Mouse (Mus musculus) 416B (cell line): ENCODE results near the gene Procr.

Experiments used
- DNase-seq: peaks from one replicate; pipeline ENCODE4 v3.0.0; 2011; ENCODE audit warnings: low read depth

Procr gene

GRCm38 (mm10) chr2:155755746-155756145 is 4.8 kb downstream of the Procr start:
- DNase-seq = peak; percentile 93

DNA sequence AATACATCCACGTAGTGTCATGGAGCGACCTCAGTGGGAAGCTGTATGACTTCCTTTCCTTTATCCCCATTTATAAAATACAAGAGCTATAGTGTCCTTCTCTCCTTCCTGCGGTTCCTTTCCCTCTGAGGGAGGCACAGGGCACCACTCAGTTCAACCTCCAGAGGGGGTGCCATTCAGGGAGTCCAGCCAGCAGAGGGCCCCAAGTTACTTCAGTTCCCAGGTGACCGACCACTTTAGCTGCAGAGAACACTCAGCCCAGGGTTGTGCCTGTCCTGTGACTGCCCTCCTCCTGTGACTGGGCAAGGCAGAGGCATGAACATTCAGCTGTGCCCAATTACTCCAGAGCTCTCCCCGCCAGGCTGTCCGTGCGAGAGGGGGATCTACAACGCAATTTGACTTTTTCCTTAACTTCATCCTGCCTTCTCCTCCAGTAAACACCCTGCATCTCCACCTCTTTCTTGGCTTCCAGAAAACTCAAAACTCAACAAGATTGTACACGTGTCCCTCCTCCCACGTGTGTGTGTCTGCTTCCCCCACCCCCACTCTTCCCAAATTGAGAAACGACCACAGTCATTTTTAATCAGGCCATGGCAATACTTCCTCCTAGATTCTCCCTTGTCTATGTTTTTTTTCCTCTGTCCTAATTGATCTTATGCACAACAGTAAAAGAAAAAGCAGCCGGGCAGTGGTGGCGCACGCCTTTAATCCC is 6.1 kb downstream of the Procr start:
- DNase-seq = peak; percentile 61

- DNase-seq = peak; percentile 80
These were observed 13.9 kb downstream of the Procr start for GRCm38 (mm10) chr2:155764679-155765418.

DNA sequence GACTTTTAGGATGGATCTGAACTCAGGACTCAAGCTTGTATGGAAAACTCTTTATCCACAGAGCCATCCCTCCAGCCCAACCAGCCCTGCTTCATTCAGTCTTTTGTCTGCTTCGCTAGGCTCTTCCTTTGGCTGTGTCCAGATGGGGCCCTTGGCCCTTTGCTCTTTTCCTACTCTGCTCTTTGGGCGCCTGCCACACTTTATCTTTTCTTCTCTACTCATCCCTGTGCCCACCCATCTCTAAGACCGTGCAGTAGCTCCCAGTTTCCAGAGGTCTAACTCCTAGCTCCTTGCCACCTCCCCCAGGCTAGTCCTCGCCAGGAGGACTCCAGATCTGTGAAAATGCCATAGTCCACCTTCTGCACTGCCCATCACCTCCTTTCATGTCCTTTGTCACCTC is 22.7 kb downstream of the Procr start:
- DNase-seq = no peak

DNA sequence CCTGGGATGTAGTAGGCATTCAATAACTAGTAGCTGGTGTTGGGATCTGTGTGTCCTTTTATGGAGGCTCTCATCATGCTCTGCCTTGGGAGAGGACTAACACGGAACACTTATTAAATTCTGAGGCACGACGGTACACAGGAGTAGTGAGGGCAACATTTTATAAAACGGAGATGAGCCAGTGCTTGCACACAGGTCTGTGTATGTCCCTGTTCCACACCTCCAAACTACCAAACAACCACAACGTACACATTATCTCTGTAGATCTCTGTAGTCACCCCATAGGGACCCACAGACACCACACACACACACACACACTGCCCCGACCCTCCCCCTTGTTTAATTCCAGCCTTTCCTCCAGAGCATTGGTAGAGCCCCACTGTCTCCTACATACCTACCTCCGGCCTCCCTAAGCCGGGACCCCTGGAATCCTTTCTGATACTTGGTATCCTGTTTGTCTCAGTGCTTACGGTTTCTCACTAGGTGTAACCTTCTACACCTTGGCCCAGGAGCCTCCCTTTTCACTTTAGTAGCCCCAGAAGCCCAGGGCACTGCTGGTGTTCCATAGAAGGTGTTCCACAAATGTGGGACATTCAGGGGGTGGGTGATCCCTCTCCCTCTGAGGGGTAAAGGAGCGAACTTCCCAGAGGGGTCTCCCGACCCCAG is 23.5 kb downstream of the Procr start:
- DNase-seq = no peak

DNA sequence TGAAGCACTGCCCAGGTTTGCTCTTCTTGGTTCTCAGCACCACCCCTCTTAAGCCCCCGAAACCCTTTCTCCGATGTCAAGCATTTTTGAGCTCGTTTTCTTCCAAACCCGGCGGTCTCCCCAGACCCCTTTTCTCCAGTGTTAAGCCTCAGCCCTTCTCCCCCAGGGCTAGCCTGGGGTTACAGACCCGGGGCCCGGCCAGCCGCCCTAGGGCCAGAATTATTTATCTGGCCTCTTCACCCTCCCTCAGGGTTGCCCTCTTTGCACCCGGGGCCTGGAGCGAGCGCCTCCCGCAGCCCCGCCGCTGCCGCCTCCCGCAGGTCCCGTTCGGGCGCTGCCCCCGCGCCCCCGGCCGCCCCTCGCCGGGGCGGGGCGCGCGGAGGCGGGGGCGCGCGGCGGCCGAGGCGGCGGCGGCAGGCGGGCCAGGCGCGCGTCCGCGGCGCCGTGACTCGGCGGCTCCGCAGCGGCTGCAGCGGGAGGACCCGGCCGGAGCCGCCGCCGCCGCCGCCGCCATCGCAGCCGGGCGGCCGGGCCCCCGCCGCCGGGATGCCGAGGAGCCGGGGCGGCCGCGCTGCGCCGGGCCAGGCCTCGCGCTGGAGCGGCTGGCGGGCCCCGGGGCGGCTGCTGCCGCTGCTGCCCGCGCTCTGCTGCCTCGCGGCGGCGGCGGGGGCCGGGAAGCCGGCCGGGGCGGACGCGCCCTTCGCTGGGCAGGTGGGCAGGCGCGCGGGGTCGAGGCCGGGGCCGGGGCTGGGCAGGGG is 24.2 kb downstream of the Procr start, which contains the start of gene Mmp24:
TSS of gene Mmp24 (plus strand) at position 416 of the 758 bp plus-strand sequence.
- DNase-seq = no peak

- no peak for DNase-seq
These were observed 24.9 kb downstream of the Procr start for GRCm38 (mm10) chr2:155775685-155776263.

DNA sequence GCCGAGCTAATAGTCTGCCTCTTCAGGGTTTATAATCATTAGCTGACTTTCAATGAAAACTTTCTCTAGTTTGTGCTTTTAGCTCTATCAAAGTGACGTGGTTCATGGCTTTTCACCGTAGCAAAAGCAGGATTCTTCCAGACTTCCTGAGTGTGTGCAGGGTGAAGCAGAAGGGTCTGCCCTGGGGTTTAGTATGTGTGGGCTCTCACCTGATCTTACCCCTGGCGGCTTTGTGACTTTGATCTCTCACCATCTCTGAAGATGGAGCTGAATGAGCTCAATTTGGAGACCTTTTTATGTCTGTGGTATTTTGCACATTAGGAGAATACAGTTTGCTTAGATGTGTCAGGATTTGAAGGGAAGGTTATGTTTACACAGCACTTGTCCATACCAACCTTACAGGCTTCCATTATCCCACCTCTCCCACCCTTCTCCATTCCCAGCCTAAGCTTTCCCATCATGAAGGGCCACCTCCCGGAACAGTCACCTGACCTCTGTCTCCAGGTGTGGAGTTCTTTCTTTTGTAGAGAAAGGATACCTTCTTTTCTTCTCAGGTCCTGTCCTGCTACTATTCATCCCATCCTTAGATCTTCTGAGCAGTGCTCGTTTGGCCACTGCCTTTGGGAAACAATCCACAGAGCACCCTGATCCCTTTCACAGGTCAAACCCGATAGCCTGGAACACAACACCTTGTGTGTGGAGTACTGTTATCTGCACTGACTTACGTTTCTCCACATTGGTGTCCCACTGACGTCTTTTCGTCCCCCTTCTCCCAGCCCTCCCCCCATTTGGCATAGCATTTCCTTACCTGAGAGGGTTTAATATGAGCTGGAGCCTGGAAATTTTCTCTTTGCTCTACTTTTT is 26.1 kb downstream of the Procr start:
- DNase-seq = no peak

GRCm38 (mm10) chr2:155777688-155777985 is 26.7 kb downstream of the Procr start:
- DNase-seq = no peak

- no peak for DNase-seq
These were observed 27.1 kb downstream of the Procr start for GRCm38 (mm10) chr2:155778004-155778403.

- DNase-seq = no peak
These were observed 28.1 kb downstream of the Procr start for GRCm38 (mm10) chr2:155779066-155779465.

DNA sequence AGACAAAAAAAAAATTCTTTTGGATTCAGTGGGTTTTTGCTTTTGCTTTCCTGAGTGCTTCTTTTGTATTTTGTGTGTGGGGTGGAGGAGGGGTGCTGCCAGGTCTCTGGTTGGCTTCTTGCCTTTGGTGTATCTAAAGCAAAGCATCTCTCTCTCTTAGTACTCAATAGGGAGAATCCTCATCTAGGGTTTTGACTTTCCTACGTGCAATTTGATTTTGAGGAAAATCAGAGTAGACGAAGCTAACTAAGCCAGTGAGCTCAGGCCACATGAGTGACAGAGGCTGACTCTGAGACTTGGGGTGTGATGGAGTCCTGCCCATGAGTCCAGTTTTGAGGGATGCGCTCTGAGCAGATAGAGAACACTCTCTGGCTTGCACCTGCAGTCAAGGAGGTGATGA is 28.6 kb downstream of the Procr start:
- no peak for DNase-seq

- DNase-seq = no peak
These were observed 33.6 kb downstream of the Procr start for GRCm38 (mm10) chr2:155784534-155784933.

GRCm38 (mm10) chr2:155786905-155787304 is 36.0 kb downstream of the Procr start:
- no peak for DNase-seq

- DNase-seq = no peak
These were observed 37.3 kb downstream of the Procr start for GRCm38 (mm10) chr2:155787949-155788931.

- no peak for DNase-seq
These were observed 42.0 kb downstream of the Procr start for GRCm38 (mm10) chr2:155792899-155793298.

DNA sequence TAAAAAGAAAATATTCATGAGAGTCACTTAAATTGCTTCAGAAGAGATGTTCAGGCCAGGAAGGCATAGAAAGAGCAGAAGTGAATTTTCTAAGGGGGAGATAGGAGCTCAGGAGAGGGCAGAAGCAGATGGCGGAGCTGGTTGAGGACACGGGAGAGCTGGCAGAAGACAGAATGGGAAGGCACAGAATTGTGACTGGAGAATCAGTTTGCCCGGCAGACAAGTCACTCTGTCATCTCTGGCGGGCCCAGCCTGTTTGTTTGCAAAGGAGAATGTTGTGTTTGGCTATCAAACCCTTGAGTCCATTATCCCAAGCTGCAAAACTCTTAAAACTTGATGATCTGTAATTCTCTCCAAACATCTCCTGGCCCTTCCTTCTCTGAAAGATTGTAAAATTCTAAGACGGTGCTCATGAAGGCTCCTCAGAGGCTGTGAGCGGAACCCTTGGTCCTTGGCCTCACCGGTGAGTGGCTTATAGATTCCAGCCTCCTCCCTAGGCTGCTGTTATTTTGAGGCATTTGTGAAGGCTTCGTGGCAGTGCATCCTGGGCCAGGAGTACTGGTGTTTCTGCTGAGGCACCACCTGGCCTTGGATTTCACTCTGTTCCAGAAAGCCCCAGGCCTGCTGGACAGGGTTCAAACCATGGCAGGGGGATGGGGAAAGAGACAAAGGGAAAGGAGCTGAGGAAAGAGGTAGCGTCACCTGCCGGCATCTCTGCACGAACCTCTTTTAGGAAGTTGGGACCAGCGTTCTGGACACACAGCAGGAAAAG is 43.9 kb downstream of the Procr start:
- no peak for DNase-seq

DNA sequence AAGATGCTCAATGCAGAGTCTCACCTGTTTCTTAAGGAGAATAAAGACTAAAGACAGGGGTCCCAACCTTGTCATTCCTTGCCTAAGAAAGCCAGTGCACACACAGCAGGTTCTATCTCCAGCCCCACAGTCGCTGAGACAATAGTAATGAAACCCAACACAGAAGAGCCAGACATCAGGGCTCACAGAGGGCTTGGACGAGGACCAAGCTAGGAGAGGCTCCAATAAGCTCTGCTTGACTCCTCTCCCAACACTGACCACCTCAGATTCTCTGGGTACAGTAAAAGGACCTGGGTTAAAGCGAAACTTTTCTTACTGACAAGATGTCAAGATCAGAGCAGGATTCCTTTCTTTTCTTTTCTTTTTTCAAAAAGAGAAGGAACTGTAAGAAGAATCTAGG is 47.7 kb downstream of the Procr start:
- no peak for DNase-seq

- peak; percentile 74 for DNase-seq
These were observed 51.8 kb downstream of the Procr start for GRCm38 (mm10) chr2:155802761-155803160.
